Mouse (Mus musculus) mesoderm, embryonic 11.5 days (tissue): ENCODE results near the gene Tyw1.

Source experiments
- DNase-seq: peaks from one replicate; pipeline ENCODE4 v3.0.0-alpha.2; 2012; ENCODE audit warnings: low read depth, low spot score

Gene Tyw1

GRCm38 (mm10) chr5:130316321-130316720 is 60.9 kb downstream of the Tyw1 start:
- DNase-seq = no peak

- DNase-seq = no peak
Measured at GRCm38 (mm10) chr5:130319783-130320182, 64.4 kb downstream of the Tyw1 start.

- no peak for DNase-seq
Measured at GRCm38 (mm10) chr5:130320485-130320884, 65.1 kb downstream of the Tyw1 start.

- DNase-seq = no peak
Measured at GRCm38 (mm10) chr5:130325486-130325885, 70.1 kb downstream of the Tyw1 start.

GRCm38 (mm10) chr5:130327615-130328263 is 72.3 kb downstream of the Tyw1 start:
- no peak for DNase-seq

GRCm38 (mm10) chr5:130328366-130328765 is 72.9 kb downstream of the Tyw1 start:
- no peak for DNase-seq

- DNase-seq = no peak
Measured at GRCm38 (mm10) chr5:130329889-130330288, 74.5 kb downstream of the Tyw1 start.

GRCm38 (mm10) chr5:130330801-130331200 is 75.4 kb downstream of the Tyw1 start:
- no peak for DNase-seq

GRCm38 (mm10) chr5:130331206-130331605 is 75.8 kb downstream of the Tyw1 start:
- DNase-seq = no peak

GRCm38 (mm10) chr5:130333566-130333965 is 78.1 kb downstream of the Tyw1 start:
- no peak for DNase-seq

- DNase-seq = no peak
Measured at GRCm38 (mm10) chr5:130333971-130334370, 78.6 kb downstream of the Tyw1 start.

- no peak for DNase-seq
Measured at GRCm38 (mm10) chr5:130335462-130335861, 80.0 kb downstream of the Tyw1 start.

- DNase-seq = no peak
Measured at GRCm38 (mm10) chr5:130340656-130341055, 85.2 kb downstream of the Tyw1 start.

GRCm38 (mm10) chr5:130344999-130345398 is 89.6 kb downstream of the Tyw1 start:
- no peak for DNase-seq

- DNase-seq = no peak
Measured at GRCm38 (mm10) chr5:130345871-130346270, 90.5 kb downstream of the Tyw1 start.

GRCm38 (mm10) chr5:130355223-130355622 is 99.8 kb downstream of the Tyw1 start:
- no peak for DNase-seq

GRCm38 (mm10) chr5:130363111-130363510 is 107.7 kb downstream of the Tyw1 start:
- DNase-seq = no peak

GRCm38 (mm10) chr5:130363773-130364172 is 108.4 kb downstream of the Tyw1 start:
- DNase-seq = peak; percentile 57

GRCm38 (mm10) chr5:130368236-130368635 is 112.8 kb downstream of the Tyw1 start:
- no peak for DNase-seq

GRCm38 (mm10) chr5:130369237-130369636 is 113.8 kb downstream of the Tyw1 start, which contains the start of gene Caln1:
Caln1 (plus strand) TSS chr5:130369455.
- DNase-seq = no peak

- no peak for DNase-seq
Measured at GRCm38 (mm10) chr5:130375411-130375810, 120.0 kb downstream of the Tyw1 start.

GRCm38 (mm10) chr5:130384222-130384912 is 128.9 kb downstream of the Tyw1 start, which contains the start of gene A330070K13Rik:
A330070K13Rik (minus strand) TSS chr5:130384631.
- no peak for DNase-seq

GRCm38 (mm10) chr5:130386418-130386817 is 131.0 kb downstream of the Tyw1 start:
- peak; percentile 42 for DNase-seq
